Mouse (Mus musculus): ENCODE results near the gene Cage1. TPM values are rescaled to one million over a fixed set of nuclear protein-coding genes. Genes with fewer than 3 reads are reported as not detected.

Cage1 gene
- polyA plus RNA-seq, 1 experiment from 2014 or later, result 0.94 TPM

DNA sequence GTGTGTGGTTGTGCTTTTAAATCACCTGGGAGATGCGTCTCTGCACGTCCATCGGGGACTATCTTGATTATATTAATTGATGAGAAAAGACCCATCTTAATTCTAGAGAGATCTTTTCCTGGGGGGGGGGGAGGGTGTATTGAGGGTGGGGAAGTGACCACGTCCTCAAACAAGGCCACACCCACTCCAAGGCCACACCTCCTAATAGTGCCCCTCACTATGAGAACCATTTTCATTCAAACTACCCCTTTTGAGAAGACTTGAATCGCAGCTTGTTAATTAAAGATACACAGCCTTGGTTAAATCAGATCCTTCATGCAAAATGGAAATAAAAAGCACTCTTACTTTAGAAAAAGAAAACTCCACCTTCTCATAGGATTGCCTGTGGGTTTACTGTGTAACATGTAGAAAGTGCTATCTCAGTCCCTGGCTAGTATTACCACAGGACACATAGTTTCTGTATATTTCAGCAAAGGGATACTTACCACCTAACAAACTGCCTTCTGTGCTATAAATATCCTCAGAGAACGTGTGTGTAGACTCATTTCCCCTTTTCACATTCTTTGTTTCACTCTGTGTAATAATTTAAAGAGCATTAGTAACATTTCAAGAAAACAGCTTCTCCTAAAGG is 9.1 kb downstream of the Cage1 start:
- no peak for ATAC-seq (replicated peaks; ENCODE audit: insufficient number of reproducible peaks, low FRiP score, low TSS enrichment)
- Histone ChIP-seq H3K36me3 (ENCODE audit: control insufficient read depth, insufficient read depth, low read length) (no peaks in the 10 kb centered on the region), H3K9ac (ENCODE audit: low read depth, low read length) (no peak overlapping the region), H3K27ac (ENCODE audit: low read depth, low read length) (no peak overlapping the region), H3K4me1 (ENCODE audit: control insufficient read depth, insufficient read depth, low read length) (0 out of 2 replicates have a peak, but pooled peaks cover 2% of the 10 kb centered on the region), H3K9me3 (replicated peaks; ENCODE audit: control insufficient read depth, low read length) (no peaks in the 10 kb centered on the region), H3K4me2 (no peak overlapping the region), H3K27me3 (ENCODE audit: control insufficient read depth, insufficient read depth, low read length) (no peaks in the 10 kb centered on the region), H3K4me3 (ENCODE audit: low read depth, low read length) (no peak overlapping the region)
- WGBS (ENCODE audit: insufficient replicate concordance), result 64% methylated on average over 6 of the region's 6 CpGs

DNA sequence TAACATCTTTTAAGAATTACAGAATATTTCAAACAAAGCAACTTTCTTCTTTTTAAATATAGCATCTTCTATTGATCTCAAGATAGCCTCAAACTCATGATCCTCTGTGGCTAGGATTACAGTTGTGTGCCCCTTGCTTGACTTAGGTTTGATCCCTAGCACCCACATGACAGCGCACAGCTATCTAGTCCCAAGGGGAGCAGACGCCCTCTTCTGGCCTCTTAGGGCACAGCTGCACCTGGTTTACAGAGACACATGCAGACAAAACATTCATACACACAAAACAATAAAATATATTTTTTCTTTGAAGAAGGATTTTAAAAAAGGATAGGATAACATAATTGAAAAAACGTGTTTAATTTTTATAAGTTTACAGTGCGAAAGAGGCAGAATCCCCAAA is 11.0 kb downstream of the Cage1 start:
- WGBS (ENCODE audit: insufficient replicate concordance), result 36% methylated on average over 4 of the region's 4 CpGs
- Histone ChIP-seq H3K36me3 (ENCODE audit: control insufficient read depth, insufficient read depth, low read length) (no peaks in the 10 kb centered on the region), H3K27ac (ENCODE audit: low read depth, low read length) (no peak overlapping the region), H3K27me3 (ENCODE audit: control insufficient read depth, insufficient read depth, low read length) (no peaks in the 10 kb centered on the region), H3K4me1 (ENCODE audit: control insufficient read depth, insufficient read depth, low read length) (0 out of 2 replicates have a peak, but pooled peaks cover 2% of the 10 kb centered on the region), H3K9ac (ENCODE audit: low read depth, low read length) (no peak overlapping the region), H3K9me3 (replicated peaks; ENCODE audit: control insufficient read depth, low read length) (no peaks in the 10 kb centered on the region), H3K4me3 (ENCODE audit: low read depth, low read length) (no peak overlapping the region), H3K4me2 (no peak overlapping the region)
- no peak for ATAC-seq (replicated peaks; ENCODE audit: insufficient number of reproducible peaks, low FRiP score, low TSS enrichment)

DNA sequence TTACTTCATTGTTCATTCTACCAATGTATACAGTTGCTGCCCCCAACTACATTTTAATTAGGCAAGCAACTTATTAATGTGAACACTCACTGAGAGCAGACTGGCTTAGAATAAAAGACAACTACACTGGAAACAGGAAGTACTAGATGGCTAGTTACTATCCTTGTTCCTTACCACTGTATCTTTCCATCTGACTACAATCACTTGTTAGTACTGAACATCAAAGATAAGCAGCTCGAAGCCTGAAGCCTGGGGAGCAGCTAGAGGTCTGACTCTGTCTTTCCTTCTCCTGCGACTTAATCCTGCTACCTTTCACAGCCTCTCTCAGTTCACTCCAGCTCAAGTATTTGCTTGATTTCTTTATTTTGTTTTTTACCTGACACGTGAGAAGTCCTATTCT is 18.1 kb downstream of the Cage1 start:
- H3K36me3 ChIP-seq (ENCODE audit: control insufficient read depth, insufficient read depth, low read length), result no peaks in the 10 kb centered on the region
- no peak overlapping the region for H3K9ac ChIP-seq (ENCODE audit: low read depth, low read length)
- 0 out of 2 replicates have a peak, but pooled peaks cover 2% of the 10 kb centered on the region for H3K4me1 ChIP-seq (ENCODE audit: control insufficient read depth, insufficient read depth, low read length)
- no peak overlapping the region for H3K4me2 ChIP-seq
- H3K4me3 ChIP-seq (ENCODE audit: low read depth, low read length), result no peak overlapping the region
- no peak for ATAC-seq (replicated peaks; ENCODE audit: insufficient number of reproducible peaks, low FRiP score, low TSS enrichment)
- 58% methylated on average over 3 of the region's 3 CpGs for WGBS (ENCODE audit: insufficient replicate concordance)
- H3K27me3 ChIP-seq (ENCODE audit: control insufficient read depth, insufficient read depth, low read length), result no peaks in the 10 kb centered on the region
- H3K27ac ChIP-seq (ENCODE audit: low read depth, low read length), result no peak overlapping the region
- H3K9me3 ChIP-seq (replicated peaks; ENCODE audit: control insufficient read depth, low read length), result 0 out of 2 replicates have a peak, but pooled peaks cover 2% of the 10 kb centered on the region

DNA sequence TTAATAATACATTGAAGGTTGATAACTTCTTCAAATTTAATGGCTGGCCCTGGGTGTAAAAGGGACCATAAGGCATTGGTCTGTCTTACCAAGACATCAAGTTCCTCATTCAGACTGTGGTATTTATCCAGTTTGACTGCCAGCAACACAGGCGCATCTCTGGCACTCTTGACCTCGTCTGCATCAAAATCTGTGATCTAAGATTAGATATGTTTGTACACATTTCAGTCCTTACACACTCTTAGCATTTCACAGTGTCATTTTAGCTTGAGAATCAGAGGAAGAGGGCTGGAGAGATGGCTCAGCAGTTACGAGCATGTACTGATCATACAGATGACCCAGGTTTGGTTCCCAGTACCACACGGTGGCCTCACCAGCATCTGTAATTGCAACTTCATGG is 21.3 kb downstream of the Cage1 start:
- no peak for ATAC-seq (replicated peaks; ENCODE audit: insufficient number of reproducible peaks, low FRiP score, low TSS enrichment)
- Histone ChIP-seq H3K36me3 (ENCODE audit: control insufficient read depth, insufficient read depth, low read length) (no peaks in the 10 kb centered on the region), H3K9me3 (replicated peaks; ENCODE audit: control insufficient read depth, low read length) (0 out of 2 replicates have a peak, but pooled peaks cover 2% of the 10 kb centered on the region), H3K27me3 (ENCODE audit: control insufficient read depth, insufficient read depth, low read length) (no peaks in the 10 kb centered on the region), H3K9ac (ENCODE audit: low read depth, low read length) (no peak overlapping the region), H3K4me3 (ENCODE audit: low read depth, low read length) (no peak overlapping the region), H3K27ac (ENCODE audit: low read depth, low read length) (no peak overlapping the region), H3K4me1 (ENCODE audit: control insufficient read depth, insufficient read depth, low read length) (no peaks in the 10 kb centered on the region), H3K4me2 (no peak overlapping the region)
- WGBS (ENCODE audit: insufficient replicate concordance), result 81% methylated on average over 4 of the region's 4 CpGs

DNA sequence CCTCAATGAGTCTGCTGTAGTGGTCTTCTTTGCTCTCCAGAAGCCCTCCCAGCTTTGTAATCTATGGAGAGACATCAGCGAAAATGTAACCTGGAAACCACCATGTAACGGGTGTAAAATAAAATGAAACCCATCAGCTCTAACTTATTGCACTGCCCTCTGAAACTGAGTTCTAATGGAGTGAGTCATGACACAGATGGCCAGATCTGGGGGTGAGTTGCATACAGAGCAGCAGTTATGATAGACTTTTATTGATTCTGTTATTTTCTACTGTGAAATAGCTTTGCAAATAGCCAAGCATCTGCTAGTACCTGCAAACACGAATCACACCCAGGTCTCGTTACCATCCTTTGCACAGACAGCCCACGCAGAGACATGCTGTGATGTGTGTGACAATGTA is 24.4 kb downstream of the Cage1 start:
- H3K27ac ChIP-seq (ENCODE audit: low read depth, low read length), result no peak overlapping the region
- no peak overlapping the region for H3K4me2 ChIP-seq
- 84% methylated on average over 5 of the region's 5 CpGs for WGBS (ENCODE audit: insufficient replicate concordance)
- H3K4me3 ChIP-seq (ENCODE audit: low read depth, low read length), result no peak overlapping the region
- no peaks in the 10 kb centered on the region for H3K27me3 ChIP-seq (ENCODE audit: control insufficient read depth, insufficient read depth, low read length)
- H3K36me3 ChIP-seq (ENCODE audit: control insufficient read depth, insufficient read depth, low read length), result no peaks in the 10 kb centered on the region
- H3K9ac ChIP-seq (ENCODE audit: low read depth, low read length), result no peak overlapping the region
- no peaks in the 10 kb centered on the region for H3K9me3 ChIP-seq (replicated peaks; ENCODE audit: control insufficient read depth, low read length)
- no peak for ATAC-seq (replicated peaks; ENCODE audit: insufficient number of reproducible peaks, low FRiP score, low TSS enrichment)
- H3K4me1 ChIP-seq (ENCODE audit: control insufficient read depth, insufficient read depth, low read length), result no peaks in the 10 kb centered on the region

DNA sequence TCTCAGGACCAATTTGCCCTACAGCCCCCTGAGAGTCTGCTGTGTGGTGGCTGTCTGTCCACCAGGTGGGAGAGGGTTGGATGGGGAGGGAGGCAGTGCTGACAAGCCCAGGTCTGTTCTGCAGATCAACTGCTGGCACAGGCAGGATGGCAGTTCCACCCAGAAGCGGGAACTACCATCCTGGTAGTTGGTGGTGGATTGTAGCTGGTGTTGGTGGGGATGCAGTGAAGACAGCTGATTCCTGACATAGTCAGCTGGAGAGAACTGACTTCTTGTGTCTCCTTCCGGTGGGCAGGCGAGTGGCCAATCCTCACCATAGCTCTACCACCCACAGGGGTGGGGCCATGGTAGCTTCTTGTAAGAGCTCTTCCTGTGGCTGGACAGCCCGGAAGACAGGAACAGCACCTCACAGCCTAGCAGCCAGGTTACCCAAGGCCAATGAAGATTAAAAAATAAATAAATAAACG is 26.4 kb downstream of the Cage1 start:
- 79% methylated on average over 5 of the region's 5 CpGs for WGBS (ENCODE audit: insufficient replicate concordance)
- H3K27me3 ChIP-seq (ENCODE audit: control insufficient read depth, insufficient read depth, low read length), result no peaks in the 10 kb centered on the region
- H3K9ac ChIP-seq (ENCODE audit: low read depth, low read length), result no peak overlapping the region
- no peak overlapping the region for H3K4me2 ChIP-seq
- H3K27ac ChIP-seq (ENCODE audit: low read depth, low read length), result no peak overlapping the region
- no peak overlapping the region for H3K4me3 ChIP-seq (ENCODE audit: low read depth, low read length)
- H3K4me1 ChIP-seq (ENCODE audit: control insufficient read depth, insufficient read depth, low read length), result no peaks in the 10 kb centered on the region
- H3K9me3 ChIP-seq (replicated peaks; ENCODE audit: control insufficient read depth, low read length), result no peaks in the 10 kb centered on the region
- ATAC-seq (replicated peaks; ENCODE audit: insufficient number of reproducible peaks, low FRiP score, low TSS enrichment), result no peak
- no peaks in the 10 kb centered on the region for H3K36me3 ChIP-seq (ENCODE audit: control insufficient read depth, insufficient read depth, low read length)

DNA sequence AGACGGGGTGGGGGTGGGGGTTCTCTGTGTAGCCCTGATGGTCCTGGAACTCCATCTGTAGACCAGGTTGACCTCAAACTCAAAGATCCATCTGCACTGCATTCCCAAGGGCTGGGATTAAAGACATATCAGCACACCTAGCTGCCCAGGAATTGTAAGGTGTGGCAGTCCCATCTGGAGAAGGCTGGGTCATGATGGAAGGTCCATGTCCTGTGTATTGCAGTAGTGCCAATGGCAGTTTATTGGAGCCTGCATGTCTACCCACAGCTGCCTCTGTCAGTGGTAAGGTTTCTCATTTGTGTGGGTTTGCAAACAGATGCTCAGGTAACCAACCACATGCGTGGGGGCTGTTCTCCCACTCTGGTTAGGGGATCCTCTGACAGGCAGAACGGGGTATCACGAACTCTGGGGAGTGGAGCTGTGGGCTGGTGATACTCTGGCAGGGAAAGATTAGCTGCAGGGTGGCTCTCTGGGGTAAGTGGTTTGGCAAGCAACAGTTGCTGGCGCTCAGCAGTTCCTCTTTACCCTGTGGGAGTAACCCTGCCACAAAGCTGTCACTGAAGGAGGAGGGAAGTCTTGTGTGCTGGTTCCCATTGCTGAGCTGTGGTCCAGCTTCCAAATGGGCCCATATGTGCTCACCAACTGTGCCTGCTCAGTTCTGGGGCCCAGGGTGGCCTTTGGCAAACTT is 27.0 kb downstream of the Cage1 start:
- WGBS (ENCODE audit: insufficient replicate concordance), result 73% methylated on average over 5 of the region's 5 CpGs
- H3K4me2 ChIP-seq, result no peak overlapping the region
- no peak for ATAC-seq (replicated peaks; ENCODE audit: insufficient number of reproducible peaks, low FRiP score, low TSS enrichment)

DNA sequence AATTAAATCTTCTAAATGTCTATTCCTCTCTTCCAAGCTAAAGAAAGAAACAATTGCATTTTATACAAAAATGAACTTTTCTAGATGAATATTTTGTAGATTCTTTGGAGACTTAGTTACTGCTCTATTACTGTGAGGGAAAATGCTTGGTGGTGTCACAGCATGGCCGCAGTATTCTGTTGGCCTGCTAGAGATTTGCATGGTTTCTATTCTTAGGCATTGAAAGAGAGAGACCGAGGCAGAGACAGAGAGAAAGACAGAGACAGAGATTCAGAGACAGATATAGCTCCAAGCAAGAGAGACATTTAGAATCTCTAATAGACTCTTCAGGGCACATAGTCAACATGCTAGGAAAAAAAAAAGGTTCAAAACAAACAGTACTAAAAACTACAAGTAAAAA is 28.9 kb downstream of the Cage1 start:
- Histone ChIP-seq H3K4me3 (ENCODE audit: low read depth, low read length) (no peak overlapping the region), H3K36me3 (ENCODE audit: control insufficient read depth, insufficient read depth, low read length) (no peaks in the 10 kb centered on the region), H3K27me3 (ENCODE audit: control insufficient read depth, insufficient read depth, low read length) (no peaks in the 10 kb centered on the region), H3K4me1 (ENCODE audit: control insufficient read depth, insufficient read depth, low read length) (no peaks in the 10 kb centered on the region), H3K9me3 (replicated peaks; ENCODE audit: control insufficient read depth, low read length) (0 out of 2 replicates have a peak, but pooled peaks cover under 1% of the 10 kb centered on the region), H3K9ac (ENCODE audit: low read depth, low read length) (no peak overlapping the region), H3K27ac (ENCODE audit: low read depth, low read length) (no peak overlapping the region), H3K4me2 (no peak overlapping the region)
- 78% methylated on average over 2 of the region's 2 CpGs for WGBS (ENCODE audit: insufficient replicate concordance)
- ATAC-seq (replicated peaks; ENCODE audit: insufficient number of reproducible peaks, low FRiP score, low TSS enrichment), result no peak

More for the DNA sequence above, 27.0 kb downstream of the Cage1 start:
- Histone ChIP-seq H3K27ac (ENCODE audit: low read depth, low read length) (no peak overlapping the region), H3K36me3 (ENCODE audit: control insufficient read depth, insufficient read depth, low read length) (no peaks in the 10 kb centered on the region), H3K4me1 (ENCODE audit: control insufficient read depth, insufficient read depth, low read length) (no peaks in the 10 kb centered on the region), H3K4me3 (ENCODE audit: low read depth, low read length) (no peak overlapping the region), H3K9ac (ENCODE audit: low read depth, low read length) (no peak overlapping the region), H3K9me3 (replicated peaks; ENCODE audit: control insufficient read depth, low read length) (no peaks in the 10 kb centered on the region), H3K27me3 (ENCODE audit: control insufficient read depth, insufficient read depth, low read length) (no peaks in the 10 kb centered on the region)

Measured in heart, embryonic 11.5 days (tissue).